Mouse (Mus musculus) forebrain, postnatal 0 days (tissue): ENCODE measurements around the gene Pacsin3. TPM values are rescaled to one million over a fixed set of nuclear protein-coding genes. Genes with fewer than 3 reads are reported as not detected.
A peak's percentile ranks its signal among the peaks of the same experiment; 100 is the strongest.

Source experiments
- ATAC-seq: fragments of 200-750 bp; cut with Nextera tagmentation; 2 replicates; pipeline ENCODE4 v1.8.0; 2017; ENCODE audit warnings: mild to moderate bottlenecking, moderate library complexity
- DNase-seq: peaks from one replicate; pipeline ENCODE4 v3.0.0-alpha.2; 2015
- H3K27ac ChIP-seq: fragments of 300-500 bp; sonication (generic); 2 replicates; pipeline ENCODE4 v1.5.1; 2014; ENCODE audit warnings: low read depth, mild to moderate bottlenecking, antibody characterized with exemption, low read length, moderate library complexity, mixed read lengths
- H3K27me3 ChIP-seq: fragments of 300-500 bp; sonication (generic); 2 replicates; pipeline ENCODE4 v1.6.1; 2014; ENCODE audit warnings: mild to moderate bottlenecking, low read length, mixed read lengths; ENCODE audit not compliant: insufficient read depth
- H3K36me3 ChIP-seq: fragments of 300-500 bp; sonication (generic); 2 replicates; pipeline ENCODE4 v1.6.1; 2014; ENCODE audit warnings: mild to moderate bottlenecking, moderate library complexity; ENCODE audit not compliant: insufficient read depth
- H3K4me1 ChIP-seq: fragments of 300-500 bp; sonication (generic); 2 replicates; pipeline ENCODE4 v1.6.1; 2014; ENCODE audit warnings: antibody characterized with exemption; ENCODE audit not compliant: insufficient read depth
- H3K4me2 ChIP-seq: fragments of 300-500 bp; sonication (generic); 2 replicates; pipeline ENCODE4 v1.6.1; 2014; ENCODE audit warnings: low read depth, mild to moderate bottlenecking, moderate library complexity
- H3K4me3 ChIP-seq: fragments of 300-500 bp; sonication (generic); 2 replicates; pipeline ENCODE4 v1.5.1; 2014; ENCODE audit warnings: low read depth, low read length, mixed read lengths
- H3K9ac ChIP-seq: fragments of 300-500 bp; sonication (generic); 2 replicates; pipeline ENCODE4 v1.6.1; 2014; ENCODE audit warnings: mild to moderate bottlenecking
- H3K9me3 ChIP-seq: fragments of 300-500 bp; sonication (generic); 2 replicates; pipeline ENCODE4 v1.6.1; 2016; ENCODE audit warnings: low read length
- CTCF ChIP-seq: sonication (generic); IDR thresholded peaks from 2 replicates; pipeline ENCODE4 v1.5.1; 2016; ENCODE audit warnings: antibody characterized with exemption, control low read depth, low read depth
- WGBS: fragments of 180-500 bp; shearing (Covaris S2); extraction: QIAGEN DNeasy Blood & Tissue Kit; methylation state at CpG from one replicate; pipeline ENCODE4 v1.1.7; 2014; 5-methylcytosine and 5-hydroxymethylcytosine counted together
- polyA plus RNA-seq: library from polyadenylated mRNA; unstranded; fragments of >200 nt; fragmentation: Nextera tagmentation; extraction: Ambion mirVana; gene quantifications from 2 replicates; pipeline ENCODE4 v1.2.1, GENCODE M21; 2015
- total RNA-seq: library from RNA; depleted of rRNA; stranded (reverse); fragments of >200 nt; gene quantifications from 2 replicates; pipeline ENCODE4 v1.2.3, GENCODE M21; 2014

Gene Pacsin3
- total and polyA plus RNA-seq, 2 experiments from 2014 or later, result 20.5 to 22.8 TPM

DNA sequence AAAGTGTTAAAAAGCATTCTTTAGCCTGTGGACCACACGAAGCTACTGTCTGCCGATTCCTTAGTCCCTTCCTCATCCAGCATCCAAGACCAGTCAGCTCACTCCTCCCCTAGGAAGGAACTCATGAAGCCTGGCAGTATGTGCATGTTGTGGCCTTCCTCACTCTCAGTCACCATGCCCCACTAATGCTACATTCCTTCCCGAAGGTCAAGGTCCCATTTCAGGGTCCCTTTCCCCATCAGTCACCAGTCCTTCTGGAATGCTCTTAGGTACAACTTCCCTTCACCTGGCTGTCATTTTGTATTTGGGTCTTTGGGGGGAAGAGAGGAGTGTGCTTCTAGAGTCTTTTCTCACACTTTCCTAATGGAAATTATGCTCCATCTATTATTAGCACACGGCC lies 3.8 kb upstream of the Pacsin3 start:
- Histone ChIP-seq H3K27ac (no peak overlapping the region), H3K9ac (no peak overlapping the region), H3K4me1 (peaks cover 13% of the 10 kb centered on the region; the same call in 1 of the 2 replicates), H3K36me3 (no peaks in the 10 kb centered on the region), H3K27me3 (0 out of 2 replicates have a peak, but pooled peaks cover 3% of the 10 kb centered on the region), H3K9me3 (no peaks in the 10 kb centered on the region), H3K4me2 (no peak overlapping the region), H3K4me3 (no peak overlapping the region)
- WGBS, result 78% methylated on average over 4 of the region's 4 CpGs
- no peak for ATAC-seq
- TF ChIP-seq CTCF, result no peak
- DNase-seq, result no peak

DNA sequence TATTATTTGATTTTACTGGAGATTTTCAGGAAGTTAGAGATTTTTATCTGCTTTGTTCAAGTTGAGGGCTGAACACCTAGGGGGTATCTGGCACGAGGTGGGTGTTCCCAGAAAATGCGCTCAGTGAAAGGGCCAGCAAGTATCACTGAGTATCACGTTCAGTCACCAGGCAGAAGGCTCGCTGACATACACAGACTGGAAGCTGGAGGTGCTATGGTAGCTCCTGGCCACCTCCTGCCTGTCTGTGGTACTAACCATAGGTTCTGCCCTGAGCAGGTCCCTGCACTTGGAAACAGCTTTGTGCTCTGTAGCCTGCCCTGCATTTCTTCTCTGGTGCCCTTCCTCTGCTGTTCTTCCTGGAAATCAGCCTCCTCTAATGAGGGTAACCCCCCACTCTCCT lies 3.2 kb upstream of the Pacsin3 start:
- Histone ChIP-seq H3K9ac (no peak overlapping the region), H3K36me3 (no peaks in the 10 kb centered on the region), H3K4me2 (no peak overlapping the region), H3K27me3 (0 out of 2 replicates have a peak, but pooled peaks cover 3% of the 10 kb centered on the region), H3K4me3 (no peak overlapping the region), H3K27ac (no peak overlapping the region), H3K9me3 (no peaks in the 10 kb centered on the region), H3K4me1 (peaks cover 13% of the 10 kb centered on the region; the same call in 1 of the 2 replicates)
- no peak for TF ChIP-seq CTCF
- no peak for ATAC-seq
- WGBS, result 59% methylated on average over 4 of the region's 4 CpGs
- DNase-seq, result no peak

DNA sequence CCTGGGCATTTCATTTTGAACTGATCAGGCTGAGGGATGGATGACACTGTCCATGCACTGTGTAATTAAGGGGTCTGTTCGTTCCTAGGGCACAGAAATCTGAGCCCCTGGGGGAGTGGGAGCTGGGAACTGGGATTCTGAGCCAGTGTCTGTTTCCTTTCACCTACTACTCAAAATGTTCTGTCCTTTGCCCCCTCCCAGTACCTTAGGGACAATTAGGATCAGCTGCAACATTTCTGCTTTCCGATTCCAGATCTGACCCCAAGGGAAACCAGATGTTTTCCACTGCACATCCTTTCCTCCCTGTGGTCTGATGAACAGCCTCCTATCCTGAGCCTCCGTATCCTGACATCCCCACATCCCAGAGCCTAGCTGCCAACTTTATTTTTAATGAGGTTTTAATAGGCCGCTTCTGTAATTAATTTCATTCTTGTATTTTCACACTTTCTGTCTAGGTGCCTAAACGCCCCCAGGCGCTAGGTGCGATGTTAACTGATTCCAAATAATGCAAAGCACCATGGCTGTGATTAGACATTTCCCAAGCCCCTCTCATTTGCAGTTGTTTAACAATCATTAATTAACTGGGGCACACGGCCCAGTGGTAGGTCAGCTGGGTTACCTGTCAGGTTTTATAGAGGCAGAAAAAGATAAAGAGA lies 901 bp upstream of the Pacsin3 start:
- H3K9me3 ChIP-seq, result no peaks in the 10 kb centered on the region
- H3K4me2 ChIP-seq, result peak overlapping the region; percentile 99; the same call in 1 of the 2 replicates
- H3K4me3 ChIP-seq, result no peak overlapping the region
- 0 out of 2 replicates have a peak, but pooled peaks cover 3% of the 10 kb centered on the region for H3K27me3 ChIP-seq
- WGBS, result 25% methylated on average over 8 of the region's 8 CpGs
- H3K4me1 ChIP-seq, result peaks cover 13% of the 10 kb centered on the region; the same call in 1 of the 2 replicates
- H3K36me3 ChIP-seq, result no peaks in the 10 kb centered on the region
- DNase-seq, result no peak
- H3K9ac ChIP-seq, result no peak overlapping the region
- H3K27ac ChIP-seq, result no peak overlapping the region
- ATAC-seq, result no peak
- TF ChIP-seq CTCF, result no peak

DNA sequence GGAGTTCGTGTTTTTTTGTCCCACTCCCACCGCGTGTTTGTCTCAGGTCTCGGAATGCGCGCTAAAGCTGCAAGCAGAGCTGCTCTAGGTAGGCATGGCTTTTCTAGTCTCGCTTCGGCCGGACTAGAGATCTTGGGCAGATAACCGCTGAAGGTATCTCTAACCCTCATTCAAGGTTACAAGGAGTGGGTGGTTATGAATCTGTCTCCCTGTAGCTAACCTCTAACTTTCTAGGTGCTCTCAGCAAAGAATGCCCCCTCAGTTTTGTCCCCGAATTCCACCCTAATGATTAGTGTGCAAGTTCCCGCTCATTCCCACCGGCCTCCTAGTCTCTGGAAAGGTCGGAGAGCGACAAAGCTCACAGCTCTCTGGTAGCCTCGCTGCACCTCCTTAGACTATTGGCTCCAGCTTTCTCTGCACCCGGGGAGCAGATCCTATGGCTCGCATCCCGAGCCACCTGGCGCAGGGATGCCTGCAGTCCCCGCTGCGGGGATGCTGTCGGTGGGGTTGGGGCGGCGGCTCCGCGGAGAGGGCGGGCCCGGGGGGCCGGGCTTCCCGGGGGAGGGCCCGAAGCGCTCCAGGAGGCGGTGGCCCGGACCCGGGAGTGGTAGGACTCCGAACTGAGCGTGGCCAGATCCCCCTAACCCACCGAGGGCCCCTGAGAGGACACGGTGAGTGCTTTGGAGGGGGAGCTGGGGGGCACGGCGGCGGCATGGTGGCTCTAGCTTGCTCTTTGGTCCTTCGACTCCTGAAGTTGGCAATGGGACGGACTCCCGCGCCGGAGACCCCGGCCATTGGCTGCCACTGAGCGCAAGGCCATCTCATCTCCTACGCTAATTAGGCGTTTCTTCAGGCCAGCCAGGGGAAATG lies 737 bp downstream of the Pacsin3 start:
- no peaks in the 10 kb centered on the region for H3K36me3 ChIP-seq
- H3K27ac ChIP-seq, result peak overlapping the region; percentile 51; the same call in 1 of the 2 replicates
- 0 out of 2 replicates have a peak, but pooled peaks cover 3% of the 10 kb centered on the region for H3K27me3 ChIP-seq
- peak overlapping the region; percentile 45 for H3K4me3 ChIP-seq
- TF ChIP-seq CTCF, result no peak
- 3% methylated on average over 48 of the region's 52 CpGs for WGBS
- peaks cover 13% of the 10 kb centered on the region; the same call in 1 of the 2 replicates for H3K4me1 ChIP-seq
- no peaks in the 10 kb centered on the region for H3K9me3 ChIP-seq
- ATAC-seq (peak; percentile 52), DNase-seq (peak; percentile 49)
- peak overlapping the region; percentile 99 for H3K4me2 ChIP-seq
- H3K9ac ChIP-seq, result peak overlapping the region; percentile 45

DNA sequence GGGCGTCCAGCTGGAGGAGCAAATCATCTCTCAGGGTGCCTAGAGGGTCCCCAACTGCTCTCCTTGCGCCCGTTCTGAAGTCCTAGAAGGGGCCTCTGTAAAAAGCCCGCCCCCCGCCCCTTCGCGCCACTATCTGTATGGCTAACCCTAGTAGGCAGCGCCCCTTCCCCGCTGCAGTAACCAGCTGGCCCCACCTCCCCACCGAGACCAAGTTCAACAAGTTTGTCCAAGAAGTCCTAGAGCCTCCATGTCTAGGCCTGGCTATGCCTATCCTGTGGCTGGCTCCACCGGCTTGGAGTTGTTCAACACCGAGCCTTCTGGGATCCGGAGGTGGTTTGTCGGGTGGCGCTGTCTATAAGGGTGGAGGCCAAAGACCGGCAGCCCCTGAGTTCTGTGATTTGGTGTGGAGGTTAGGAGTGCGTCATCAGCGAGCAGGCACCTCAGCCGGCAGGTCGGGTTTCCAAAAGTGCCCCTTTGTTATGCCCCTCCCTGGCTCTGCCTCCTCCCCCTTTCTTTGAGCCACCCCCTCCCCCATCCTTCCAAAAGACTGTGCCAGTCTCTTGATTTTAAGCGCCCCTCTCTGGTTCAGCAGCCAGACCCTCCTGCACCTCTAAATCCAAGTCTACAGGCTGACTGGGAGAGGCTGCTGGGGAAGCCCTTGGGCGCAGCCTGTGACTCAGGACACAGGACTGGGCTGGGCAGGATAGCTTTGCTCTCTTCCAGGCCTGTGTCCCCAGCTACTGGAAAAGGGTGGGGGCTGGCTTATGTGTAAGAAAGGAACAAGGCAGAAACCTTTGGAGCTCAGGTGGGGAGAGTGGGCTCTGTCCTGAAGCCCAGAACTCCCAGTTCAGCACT lies 1.6 kb downstream of the Pacsin3 start:
- H3K27ac ChIP-seq, result peak overlapping the region; percentile 51

DNA sequence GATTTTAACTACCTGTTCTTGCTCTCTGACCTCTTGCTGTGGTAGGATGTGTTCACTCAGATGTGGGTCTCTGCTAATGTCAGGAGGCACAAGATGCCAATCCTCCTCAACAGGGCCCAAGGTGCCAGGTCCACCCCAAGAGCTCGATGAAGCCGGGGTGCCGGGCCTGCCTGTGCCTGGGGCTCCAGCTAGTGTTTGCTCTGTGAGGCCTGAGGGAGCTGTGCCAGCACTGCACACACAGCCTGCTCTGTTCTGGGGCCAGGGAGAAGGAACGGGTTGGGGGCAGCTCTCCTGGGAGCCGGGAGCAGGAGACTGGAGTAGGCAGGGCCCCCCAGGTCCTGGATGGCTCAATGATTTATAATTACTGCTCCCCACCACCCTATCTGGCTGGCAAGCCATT lies 2.3 kb downstream of the Pacsin3 start:
- Histone ChIP-seq H3K36me3 (no peaks in the 10 kb centered on the region), H3K4me1 (peaks cover 13% of the 10 kb centered on the region; the same call in 1 of the 2 replicates), H3K27me3 (0 out of 2 replicates have a peak, but pooled peaks cover 3% of the 10 kb centered on the region), H3K4me3 (no peak overlapping the region), H3K27ac (no peak overlapping the region), H3K4me2 (peak overlapping the region; percentile 99), H3K9ac (no peak overlapping the region; the same call in 1 of the 2 replicates), H3K9me3 (no peaks in the 10 kb centered on the region)
- DNase-seq, result peak; percentile 30
- peak; percentile 52 for ATAC-seq
- WGBS, result 41% methylated on average over 5 of the region's 5 CpGs
- no peak for TF ChIP-seq CTCF

More for the DNA sequence above, 1.6 kb downstream of the Pacsin3 start:
- peak overlapping the region; percentile 45 for H3K4me3 ChIP-seq
- H3K9ac ChIP-seq, result peak overlapping the region; percentile 45; the same call in 1 of the 2 replicates
- peaks cover 13% of the 10 kb centered on the region; the same call in 1 of the 2 replicates for H3K4me1 ChIP-seq
- 0 out of 2 replicates have a peak, but pooled peaks cover 3% of the 10 kb centered on the region for H3K27me3 ChIP-seq
- H3K9me3 ChIP-seq, result no peaks in the 10 kb centered on the region
- 3% methylated on average over 22 of the region's 22 CpGs for WGBS
- TF ChIP-seq CTCF, result no peak
- ATAC-seq (peak; percentile 72), DNase-seq (peak; percentile 45)
- no peaks in the 10 kb centered on the region for H3K36me3 ChIP-seq
- H3K4me2 ChIP-seq, result peak overlapping the region; percentile 99
